Mouse (Mus musculus) hindbrain, postnatal 0 days (tissue): ENCODE results near the gene Srcap. TPM values are rescaled to one million over a fixed set of nuclear protein-coding genes. Genes with fewer than 3 reads are reported as not detected.
A peak's percentile ranks its signal among the peaks of the same experiment; 100 is the strongest.

Source experiments
- ATAC-seq: fragments of 200-750 bp; cut with Nextera tagmentation; 2 replicates; pipeline ENCODE4 v1.8.0; 2017; ENCODE audit warnings: mild to moderate bottlenecking, moderate TSS enrichment, moderate library complexity
- DNase-seq: peaks from one replicate; pipeline ENCODE4 v3.0.0-alpha.2; 2015; ENCODE audit warnings: low spot score
- H3K27ac ChIP-seq: fragments of 300-500 bp; sonication (generic); 2 replicates; pipeline ENCODE4 v1.5.1; 2014; ENCODE audit warnings: mild to moderate bottlenecking
- H3K27me3 ChIP-seq: fragments of 300-500 bp; sonication (generic); 2 replicates; pipeline ENCODE4 v1.6.1; 2014; ENCODE audit warnings: low read length, mixed read lengths; ENCODE audit not compliant: insufficient read depth
- H3K36me3 ChIP-seq: fragments of 300-500 bp; sonication (generic); 2 replicates; pipeline ENCODE4 v1.6.1; 2014; ENCODE audit warnings: low read length, mixed read lengths; ENCODE audit not compliant: insufficient read depth
- H3K4me1 ChIP-seq: fragments of 300-500 bp; sonication (generic); 2 replicates; pipeline ENCODE4 v1.6.1; 2014; ENCODE audit warnings: antibody characterized with exemption, low read length, mixed read lengths; ENCODE audit not compliant: insufficient read depth
- H3K4me2 ChIP-seq: fragments of 300-500 bp; sonication (generic); 2 replicates; pipeline ENCODE4 v1.6.1; 2014; ENCODE audit warnings: low read depth, mild to moderate bottlenecking, low read length, moderate library complexity, mixed read lengths
- H3K4me3 ChIP-seq: fragments of 300-500 bp; sonication (generic); 2 replicates; pipeline ENCODE4 v1.5.1; 2014; ENCODE audit warnings: low read length
- H3K9ac ChIP-seq: fragments of 300-500 bp; sonication (generic); replicated peaks from 2 replicates; pipeline ENCODE4 v1.6.1; 2014; ENCODE audit warnings: mild to moderate bottlenecking, low read length, moderate library complexity, mixed read lengths
- H3K9me3 ChIP-seq: fragments of 300-500 bp; sonication (generic); 2 replicates; pipeline ENCODE4 v1.6.1; 2016; ENCODE audit warnings: low read length, mixed read lengths
- CTCF ChIP-seq: IDR thresholded peaks from 2 replicates; pipeline ENCODE4 v1.5.1; 2016; ENCODE audit warnings: antibody characterized with exemption, control low read depth, low read depth
- WGBS: fragments of 180-500 bp; shearing (Covaris S2); extraction: QIAGEN DNeasy Blood & Tissue Kit; methylation state at CpG from one replicate; pipeline ENCODE4 v1.1.7; 2014; 5-methylcytosine and 5-hydroxymethylcytosine counted together
- polyA plus RNA-seq: library from polyadenylated mRNA; unstranded; fragments of >200 nt; fragmentation: Nextera tagmentation; extraction: Ambion mirVana; gene quantifications from 2 replicates; pipeline ENCODE4 v1.2.1, GENCODE M21; 2015
- total RNA-seq: library from RNA; depleted of rRNA; stranded (reverse); fragments of >200 nt; gene quantifications from 2 replicates; pipeline ENCODE4 v1.2.3, GENCODE M21; 2014

The Srcap gene
- total and polyA plus RNA-seq, 2 experiments from 2014 or later, result 29.7 to 49.0 TPM

GRCm38 (mm10) chr7:127572895-127573471, 61.2 kb downstream of the Srcap start, which contains the start of gene Phkg2:
TSS of gene Phkg2 (plus strand) at chr7:127573340.
- H3K36me3 ChIP-seq, result peaks cover 10% of the 10 kb centered on the region; the same call in 1 of the 2 replicates
- H3K4me2 ChIP-seq, result peak within 1 kb of the TSS; percentile 74
- H3K4me3 ChIP-seq, result peak within 1 kb of the TSS; percentile 54
- no peaks in the 10 kb centered on the region for H3K27me3 ChIP-seq
- ATAC-seq, result peak; percentile 99
- H3K27ac ChIP-seq, result peak within 1 kb of the TSS; percentile 81
- WGBS, result under 1% methylated on average over 17 of the region's 17 CpGs
- TF ChIP-seq CTCF, result peak; percentile 16; the same call in 1 of the 2 replicates
- peak; percentile 98 for DNase-seq
- H3K9me3 ChIP-seq, result no peaks in the 10 kb centered on the region
- peaks cover 13% of the 10 kb centered on the region for H3K4me1 ChIP-seq
- peak within 1 kb of the TSS; percentile 62 for H3K9ac ChIP-seq

- Histone ChIP-seq H3K4me1 (peaks cover 13% of the 10 kb centered on the region), H3K4me2 (peak overlapping the region; percentile 74), H3K4me3 (peak overlapping the region; percentile 54), H3K9ac (peak overlapping the region; percentile 62), H3K27ac (peak overlapping the region; percentile 81), H3K36me3 (peaks cover 15% of the 10 kb centered on the region; the same call in 1 of the 2 replicates), H3K27me3 (no peaks in the 10 kb centered on the region), H3K9me3 (no peaks in the 10 kb centered on the region)
- WGBS, result under 1% methylated on average over 28 of the region's 28 CpGs
- ATAC-seq (no peak), DNase-seq (no peak)
- no peak for TF ChIP-seq CTCF
Observed at GRCm38 (mm10) chr7:127573503-127574008, 61.8 kb downstream of the Srcap start.

GRCm38 (mm10) chr7:127574115-127574514, 62.3 kb downstream of the Srcap start:
- peaks cover 13% of the 10 kb centered on the region for H3K4me1 ChIP-seq
- 25% methylated on average over 7 of the region's 7 CpGs for WGBS
- H3K9me3 ChIP-seq, result no peaks in the 10 kb centered on the region
- peak overlapping the region; percentile 62 for H3K9ac ChIP-seq
- peaks cover 15% of the 10 kb centered on the region; the same call in 1 of the 2 replicates for H3K36me3 ChIP-seq
- no peak for DNase-seq
- ATAC-seq, result no peak
- peak overlapping the region; percentile 81; the same call in 1 of the 2 replicates for H3K27ac ChIP-seq
- H3K4me2 ChIP-seq, result peak overlapping the region; percentile 74
- no peaks in the 10 kb centered on the region for H3K27me3 ChIP-seq
- peak overlapping the region; percentile 54 for H3K4me3 ChIP-seq
- no peak for TF ChIP-seq CTCF

DNA sequence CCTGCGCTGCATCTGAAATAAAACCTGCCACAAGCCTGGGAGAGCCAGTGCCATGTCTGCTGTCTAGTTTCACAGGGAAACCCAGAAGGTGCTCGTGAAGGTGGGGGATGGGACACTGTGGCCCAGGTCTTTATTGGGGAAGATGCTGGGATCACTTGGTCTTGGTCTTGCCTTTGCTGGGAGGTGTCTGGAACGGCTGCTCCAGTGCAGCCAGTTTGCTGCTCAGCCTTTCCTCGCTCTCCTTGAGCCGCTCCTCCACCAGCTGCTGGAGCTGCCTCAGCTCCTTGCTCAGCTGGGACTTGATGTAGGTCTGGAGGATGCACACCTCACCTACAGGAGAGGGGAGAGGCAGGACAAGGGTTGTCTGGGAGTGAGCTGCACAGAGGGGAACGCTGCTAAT, 71.5 kb downstream of the Srcap start:
- no peak for DNase-seq
- Histone ChIP-seq H3K9me3 (no peaks in the 10 kb centered on the region), H3K4me2 (no peak overlapping the region), H3K4me1 (no peaks in the 10 kb centered on the region), H3K4me3 (no peak overlapping the region), H3K36me3 (peaks cover 48% of the 10 kb centered on the region), H3K27ac (no peak overlapping the region), H3K27me3 (no peaks in the 10 kb centered on the region), H3K9ac (no peak overlapping the region)
- ATAC-seq, result no peak
- WGBS, result 93% methylated on average over 6 of the region's 6 CpGs
- no peak for TF ChIP-seq CTCF

DNA sequence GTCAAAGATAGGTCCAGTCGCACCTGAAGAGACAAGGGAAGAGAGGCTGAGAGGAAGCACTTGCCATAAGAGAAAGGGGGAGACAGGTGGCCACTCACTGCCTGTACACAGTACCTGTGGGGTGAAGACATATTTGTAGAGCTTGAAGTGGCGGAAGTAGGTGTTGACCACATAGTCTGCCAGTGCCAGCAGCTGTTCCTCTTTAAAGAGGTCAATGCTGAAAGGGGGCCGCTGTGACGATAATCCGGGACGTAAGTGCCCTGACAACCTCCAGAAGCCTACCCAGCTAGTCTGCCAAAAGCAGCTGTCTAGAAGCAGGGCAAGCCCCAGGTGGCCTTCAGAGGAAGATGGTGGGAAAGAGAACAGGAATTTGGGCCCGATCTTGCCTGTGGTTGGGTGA, 73.2 kb downstream of the Srcap start:
- H3K4me1 ChIP-seq, result no peaks in the 10 kb centered on the region; the same call in 1 of the 2 replicates
- no peak for TF ChIP-seq CTCF
- no peak overlapping the region for H3K4me2 ChIP-seq
- no peaks in the 10 kb centered on the region for H3K9me3 ChIP-seq
- WGBS, result 84% methylated on average over 7 of the region's 7 CpGs
- no peak overlapping the region for H3K4me3 ChIP-seq
- H3K27me3 ChIP-seq, result no peaks in the 10 kb centered on the region
- ATAC-seq (no peak), DNase-seq (no peak)
- H3K36me3 ChIP-seq, result peaks cover 38% of the 10 kb centered on the region
- H3K9ac ChIP-seq, result no peak overlapping the region
- no peak overlapping the region for H3K27ac ChIP-seq

GRCm38 (mm10) chr7:127586149-127586548, 74.4 kb downstream of the Srcap start:
- ATAC-seq (no peak), DNase-seq (no peak)
- no peaks in the 10 kb centered on the region for H3K27me3 ChIP-seq
- no peak overlapping the region for H3K4me2 ChIP-seq
- H3K4me3 ChIP-seq, result no peak overlapping the region
- H3K4me1 ChIP-seq, result no peaks in the 10 kb centered on the region; the same call in 1 of the 2 replicates
- no peaks in the 10 kb centered on the region for H3K9me3 ChIP-seq
- no peak overlapping the region for H3K9ac ChIP-seq
- H3K27ac ChIP-seq, result no peak overlapping the region
- WGBS, result 91% methylated on average over 6 of the region's 6 CpGs
- no peak for TF ChIP-seq CTCF
- H3K36me3 ChIP-seq, result peaks cover 40% of the 10 kb centered on the region

- ATAC-seq, result no peak
- Histone ChIP-seq H3K36me3 (peaks cover 47% of the 10 kb centered on the region), H3K4me1 (no peaks in the 10 kb centered on the region; the same call in 1 of the 2 replicates), H3K4me2 (peak overlapping the region; percentile 89), H3K9me3 (no peaks in the 10 kb centered on the region), H3K9ac (peak overlapping the region; percentile 49; the same call in 1 of the 2 replicates), H3K27ac (no peak overlapping the region; the same call in 1 of the 2 replicates), H3K4me3 (peak overlapping the region; percentile 92; the same call in 1 of the 2 replicates), H3K27me3 (no peaks in the 10 kb centered on the region)
- DNase-seq, result no peak
- no peak for TF ChIP-seq CTCF
- 66% methylated on average over 5 of the region's 5 CpGs for WGBS
Observed at GRCm38 (mm10) chr7:127587196-127587595, 75.4 kb downstream of the Srcap start.
